Mouse (Mus musculus) embryonic facial prominence, embryonic 10.5 days (tissue): ENCODE data around the gene E130311K13Rik. TPM values are rescaled to one million over a fixed set of nuclear protein-coding genes. Genes with fewer than 3 reads are reported as not detected.

Experiments used
- DNase-seq: peaks from one replicate; pipeline ENCODE4 v3.0.0-alpha.2; 2017; ENCODE audit warnings: low spot score
- H3K27ac ChIP-seq: fragments of 300-500 bp; sonication (generic); replicated peaks from 2 replicates; pipeline ENCODE4 v1.5.1; 2016; ENCODE audit warnings: mild to moderate bottlenecking
- H3K27me3 ChIP-seq: fragments of 300-500 bp; sonication (generic); replicated peaks from 2 replicates; pipeline ENCODE4 v1.6.1; 2016; ENCODE audit warnings: low read depth, mild to moderate bottlenecking; ENCODE audit not compliant: poor library complexity, severe bottlenecking
- H3K36me3 ChIP-seq: fragments of 300-500 bp; sonication (generic); replicated peaks from 2 replicates; pipeline ENCODE4 v1.6.1; 2016; ENCODE audit warnings: mild to moderate bottlenecking, moderate library complexity
- H3K4me1 ChIP-seq: fragments of 300-500 bp; sonication (generic); 2 replicates; pipeline ENCODE4 v1.6.1; 2016
- H3K4me3 ChIP-seq: fragments of 300-500 bp; sonication (generic); 2 replicates; pipeline ENCODE4 v1.5.1; 2016; ENCODE audit warnings: mild to moderate bottlenecking, moderate library complexity
- H3K9me3 ChIP-seq: fragments of 300-500 bp; sonication (generic); 2 replicates; pipeline ENCODE4 v1.6.1; 2016; ENCODE audit warnings: mild to moderate bottlenecking
- WGBS: fragments of 180-500 bp; shearing (Covaris S2); methylation state at CpG from one replicate; pipeline ENCODE4 v1.1.7; 2016; 5-methylcytosine and 5-hydroxymethylcytosine counted together
- polyA plus RNA-seq: library from polyadenylated mRNA; unstranded; fragments of >200 nt; fragmentation: Nextera tagmentation; extraction: Ambion mirVana; gene quantifications from 2 replicates; pipeline ENCODE4 v1.2.1, GENCODE M21; 2016

The E130311K13Rik gene
- 2.0 and 2.9 TPM in 2 replicates for polyA plus RNA-seq

- WGBS = 5% methylated on average over 48 of the region's 48 CpGs
- no peaks in the 10 kb centered on the region for H3K9me3 ChIP-seq
- no peaks in the 10 kb centered on the region for H3K36me3 ChIP-seq
Measured at GRCm38 (mm10) chr3:63928878-63929859, at the start of gene E130311K13Rik. Gene E130311K13Rik (minus strand): TSS chr3:63929472.

GRCm38 (mm10) chr3:63977895-63978294 lies 48.6 kb upstream of the E130311K13Rik start:
- Histone ChIP-seq H3K9me3 (no peaks in the 10 kb centered on the region), H3K4me3 (peak overlapping the region; percentile 95; the same call in 1 of the 2 replicates), H3K4me1 (peaks cover 15% of the 10 kb centered on the region), H3K36me3 (peaks cover 38% of the 10 kb centered on the region), H3K27ac (no peak overlapping the region), H3K27me3 (no peaks in the 10 kb centered on the region)
- no peak for DNase-seq
- 66% methylated on average over 4 of the region's 4 CpGs for WGBS

More at GRCm38 (mm10) chr3:63928878-63929859, at the start of gene E130311K13Rik:
- Histone ChIP-seq H3K27ac (peak within 1 kb of the TSS; percentile 98), H3K4me3 (peak within 1 kb of the TSS; percentile 83), H3K4me1 (peaks cover 7% of the 10 kb centered on the region; the same call in 1 of the 2 replicates), H3K27me3 (no peaks in the 10 kb centered on the region)
- peak; percentile 91 for DNase-seq

- H3K36me3 ChIP-seq = peaks cover 23% of the 10 kb centered on the region
- peak within 1 kb of the TSS; percentile 95 for H3K4me3 ChIP-seq
- WGBS = under 1% methylated on average over 67 of the region's 67 CpGs
- peak within 1 kb of the TSS; percentile 95 for H3K27ac ChIP-seq
- no peaks in the 10 kb centered on the region for H3K9me3 ChIP-seq
- peak; percentile 94 for DNase-seq
- peaks cover 15% of the 10 kb centered on the region for H3K4me1 ChIP-seq
- H3K27me3 ChIP-seq = no peaks in the 10 kb centered on the region
Measured at GRCm38 (mm10) chr3:63975955-63976908, 47.0 kb upstream of the E130311K13Rik start, which contains the start of gene Gmps. Gene Gmps (plus strand): TSS chr3:63976106.

GRCm38 (mm10) chr3:63965929-63966328 lies 36.7 kb upstream of the E130311K13Rik start:
- DNase-seq = no peak
- peaks cover 10% of the 10 kb centered on the region; the same call in 1 of the 2 replicates for H3K27me3 ChIP-seq
- 75% methylated on average over 2 of the region's 2 CpGs for WGBS
- H3K9me3 ChIP-seq = no peaks in the 10 kb centered on the region
- H3K36me3 ChIP-seq = no peaks in the 10 kb centered on the region
- H3K27ac ChIP-seq = no peak overlapping the region
- H3K4me1 ChIP-seq = peaks cover 26% of the 10 kb centered on the region
- H3K4me3 ChIP-seq = no peak overlapping the region

- no peak for DNase-seq
- Histone ChIP-seq H3K4me1 (peaks cover 26% of the 10 kb centered on the region), H3K4me3 (peak overlapping the region; percentile 71), H3K27ac (peak overlapping the region; percentile 83), H3K36me3 (no peaks in the 10 kb centered on the region; the same call in 1 of the 2 replicates), H3K9me3 (no peaks in the 10 kb centered on the region), H3K27me3 (peaks cover 10% of the 10 kb centered on the region; the same call in 1 of the 2 replicates)
- 79% methylated on average over 6 of the region's 6 CpGs for WGBS
Measured at GRCm38 (mm10) chr3:63964922-63965249, 35.6 kb upstream of the E130311K13Rik start.

GRCm38 (mm10) chr3:63964100-63964921 lies 35.0 kb upstream of the E130311K13Rik start, which contains the start of gene Slc33a1:
Gene Slc33a1 (minus strand): TSS chr3:63964768.
- WGBS = under 1% methylated on average over 69 of the region's 69 CpGs
- Histone ChIP-seq H3K36me3 (no peaks in the 10 kb centered on the region; the same call in 1 of the 2 replicates), H3K9me3 (no peaks in the 10 kb centered on the region), H3K4me3 (peak within 1 kb of the TSS; percentile 71), H3K27ac (peak within 1 kb of the TSS; percentile 83), H3K4me1 (peaks cover 26% of the 10 kb centered on the region), H3K27me3 (peaks cover 10% of the 10 kb centered on the region; the same call in 1 of the 2 replicates)
- DNase-seq = peak; percentile 98

GRCm38 (mm10) chr3:63963421-63964099 lies 34.3 kb upstream of the E130311K13Rik start:
- Histone ChIP-seq H3K4me3 (peak overlapping the region; percentile 71), H3K4me1 (peaks cover 26% of the 10 kb centered on the region), H3K36me3 (no peaks in the 10 kb centered on the region; the same call in 1 of the 2 replicates), H3K27ac (peak overlapping the region; percentile 83), H3K27me3 (peaks cover 10% of the 10 kb centered on the region; the same call in 1 of the 2 replicates), H3K9me3 (no peaks in the 10 kb centered on the region)
- peak; percentile 9 for DNase-seq
- WGBS = 11% methylated on average over 25 of the region's 25 CpGs

GRCm38 (mm10) chr3:63949837-63950236 lies 20.6 kb upstream of the E130311K13Rik start:
- H3K27me3 ChIP-seq = no peaks in the 10 kb centered on the region
- no peaks in the 10 kb centered on the region for H3K4me1 ChIP-seq
- no peaks in the 10 kb centered on the region for H3K9me3 ChIP-seq
- no peak for DNase-seq
- no peak overlapping the region for H3K27ac ChIP-seq
- 81% methylated on average over 3 of the region's 3 CpGs for WGBS
- no peak overlapping the region for H3K4me3 ChIP-seq
- peaks cover 10% of the 10 kb centered on the region; the same call in 1 of the 2 replicates for H3K36me3 ChIP-seq

- Histone ChIP-seq H3K36me3 (peaks cover 17% of the 10 kb centered on the region), H3K9me3 (no peaks in the 10 kb centered on the region), H3K4me1 (no peaks in the 10 kb centered on the region), H3K27ac (no peak overlapping the region), H3K4me3 (no peak overlapping the region), H3K27me3 (no peaks in the 10 kb centered on the region)
- no peak for DNase-seq
- WGBS = 91% methylated on average over 2 of the region's 2 CpGs
Measured at GRCm38 (mm10) chr3:63941204-63941850, 12.1 kb upstream of the E130311K13Rik start.

GRCm38 (mm10) chr3:63938928-63939327 lies 9.7 kb upstream of the E130311K13Rik start:
- DNase-seq = no peak
- WGBS = 91% methylated on average over 2 of the region's 2 CpGs
- peaks cover 10% of the 10 kb centered on the region; the same call in 1 of the 2 replicates for H3K36me3 ChIP-seq

More at GRCm38 (mm10) chr3:63938928-63939327, 9.7 kb upstream of the E130311K13Rik start:
- H3K27me3 ChIP-seq = no peaks in the 10 kb centered on the region
- H3K27ac ChIP-seq = no peak overlapping the region
- no peaks in the 10 kb centered on the region for H3K4me1 ChIP-seq
- no peak overlapping the region for H3K4me3 ChIP-seq
- no peaks in the 10 kb centered on the region for H3K9me3 ChIP-seq
